Mouse (Mus musculus): Measurements from ENCODE around the gene Gm28729.
"Not testable (repeated sequence)": the region's sequence is repeated elsewhere in the genome, so short reads cannot be mapped to it uniquely, and the experiment has no call there.

Gm28729 gene

DNA sequence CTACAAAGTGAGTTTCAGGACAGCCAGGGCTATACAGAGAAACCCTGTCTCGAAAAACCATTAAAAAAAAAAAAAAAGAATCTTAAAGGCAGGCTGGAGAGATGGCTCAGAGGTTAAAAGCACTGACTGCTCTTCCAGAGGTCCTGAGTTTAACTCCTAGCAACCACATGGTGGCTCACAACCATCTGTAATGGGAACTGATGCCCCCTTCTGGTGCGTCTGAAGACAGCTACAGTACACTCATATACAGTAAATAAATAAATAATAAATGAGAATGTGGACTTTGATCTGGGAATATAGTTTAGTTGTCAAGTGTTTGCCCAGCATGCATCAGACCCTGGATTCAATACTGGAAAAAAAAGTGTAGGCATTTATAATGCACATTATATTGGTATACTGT, 3.5 kb downstream of the Gm28729 start:
- DNase-seq (ENCODE audit: low read depth) = peak; percentile 44

DNA sequence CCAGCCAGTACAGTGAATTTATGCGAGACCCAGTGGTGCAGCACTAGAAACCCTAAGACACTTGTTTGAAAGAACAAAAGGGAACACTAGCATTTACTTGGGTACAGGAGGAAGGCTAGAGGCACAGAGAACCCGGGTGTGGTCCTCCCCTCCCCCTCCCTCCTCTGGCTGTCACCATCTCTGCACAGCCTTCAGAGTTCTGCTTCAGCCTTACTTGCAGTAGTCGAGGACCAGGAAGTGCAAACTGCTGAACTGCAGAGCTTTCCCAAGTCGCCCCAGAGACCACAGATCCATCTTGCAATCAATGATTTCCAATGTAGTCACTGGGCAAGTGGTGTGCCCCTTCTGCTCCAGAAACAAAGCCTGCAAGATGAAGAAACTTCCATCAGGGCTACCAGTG, 7.6 kb downstream of the Gm28729 start:
- DNase-seq (ENCODE audit: low read depth) = peak; percentile 44

DNA sequence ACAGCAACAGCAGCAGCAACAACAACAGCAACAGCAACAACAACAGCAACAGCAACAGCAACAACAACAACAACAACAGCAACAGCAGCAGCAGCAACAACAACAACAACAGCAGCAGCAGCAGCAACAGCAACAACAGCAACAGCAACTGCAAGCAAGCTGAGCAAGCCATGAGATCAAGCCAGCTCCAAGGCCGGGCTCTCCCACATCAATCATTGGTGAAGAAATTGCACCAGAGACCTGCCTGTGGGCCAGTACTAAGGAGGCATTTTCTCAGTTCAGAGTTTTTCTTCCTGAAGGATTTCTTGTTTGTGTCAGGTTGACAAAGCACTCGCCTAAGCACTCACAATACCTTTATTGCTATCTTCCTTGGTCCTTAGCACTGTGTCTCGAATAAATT, 8.3 kb downstream of the Gm28729 start:
- DNase-seq (ENCODE audit: low read depth) = no peak

DNA sequence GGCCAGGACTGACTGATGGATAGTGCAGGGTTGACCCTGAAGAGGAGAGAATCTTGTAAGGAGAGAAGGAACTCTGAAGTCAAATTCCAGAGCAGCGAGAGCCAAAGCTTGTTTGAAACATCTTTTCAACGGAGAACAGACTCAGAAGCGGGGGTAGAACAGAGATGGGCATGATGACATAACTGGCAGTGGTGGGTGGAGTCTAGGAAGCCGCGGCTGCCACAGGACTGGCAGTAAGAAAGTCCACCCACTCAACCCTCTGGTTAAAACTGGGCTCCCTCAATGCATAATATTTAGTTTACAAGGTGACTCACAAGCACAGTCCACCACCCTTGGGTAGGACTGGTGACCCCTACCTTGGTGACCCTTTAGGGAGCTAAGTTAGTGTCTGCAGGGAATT, 9.3 kb downstream of the Gm28729 start:
- peak; percentile 73 for DNase-seq (ENCODE audit: low read depth)

DNA sequence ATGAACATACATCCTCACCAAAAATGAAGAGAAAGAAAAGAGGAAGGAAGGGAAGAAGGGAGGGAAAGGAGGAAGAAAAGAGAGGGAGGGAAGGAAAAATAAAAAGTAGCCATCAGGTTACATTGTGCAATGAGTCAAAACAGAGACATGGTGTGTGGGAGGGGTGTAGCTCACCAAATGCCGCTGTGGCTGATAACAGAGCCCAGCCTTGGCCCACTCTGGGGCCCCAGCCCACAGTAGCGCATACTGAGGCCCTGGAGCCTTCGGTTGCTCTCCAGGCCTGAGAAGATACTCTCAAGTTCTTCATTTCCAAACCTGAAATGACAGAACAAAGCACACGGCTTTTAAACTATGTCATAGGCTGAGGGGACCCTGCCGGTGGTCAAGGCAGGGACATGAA, 10.8 kb downstream of the Gm28729 start:
- DNase-seq (ENCODE audit: low read depth) = no peak

DNA sequence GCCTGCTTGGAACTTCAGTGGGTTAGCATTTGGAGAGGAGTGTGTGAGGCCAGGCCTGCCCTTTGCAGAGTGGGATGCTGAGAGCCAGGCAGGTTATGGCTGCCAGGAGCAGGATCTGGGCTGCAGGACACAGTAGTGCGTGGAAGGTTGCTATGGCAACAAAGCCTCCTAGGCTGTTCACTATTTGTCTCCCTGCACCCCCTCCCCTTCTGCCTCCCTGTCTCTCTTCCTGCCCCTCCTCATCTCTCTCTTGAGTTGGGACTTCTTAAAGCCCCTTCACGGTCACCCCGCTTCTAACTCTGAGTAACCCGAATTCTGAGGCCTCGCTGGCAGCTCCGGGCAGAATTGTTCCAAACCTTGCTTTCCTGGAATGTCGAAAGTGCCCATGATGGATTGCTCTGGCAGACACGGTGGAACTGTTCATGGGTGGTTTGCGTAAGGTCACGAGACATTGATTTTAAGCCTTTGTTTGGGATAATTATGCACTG, 19.0 kb downstream of the Gm28729 start:
- no peak for DNase-seq (ENCODE audit: low read depth)

DNA sequence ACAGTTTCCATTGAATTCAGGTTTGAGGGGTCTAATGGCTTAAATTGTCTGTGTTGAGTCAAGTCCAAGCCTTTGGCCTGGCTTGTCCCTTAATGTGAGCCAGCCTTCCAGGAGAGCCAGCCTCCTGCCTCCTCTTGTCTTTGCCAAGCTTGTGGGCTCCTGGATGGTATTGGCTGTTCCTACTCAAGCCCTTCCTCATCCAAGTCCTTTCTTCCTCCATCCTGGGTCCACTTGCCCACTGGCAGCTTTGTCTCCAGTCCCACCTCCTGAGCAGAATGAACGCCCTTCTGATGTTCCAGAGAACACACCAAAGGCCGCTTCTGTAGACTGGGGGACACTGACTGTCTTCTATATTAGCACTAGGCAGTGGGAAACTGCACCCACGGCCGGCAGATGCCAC, 19.9 kb downstream of the Gm28729 start:
- DNase-seq (ENCODE audit: low read depth) = no peak

DNA sequence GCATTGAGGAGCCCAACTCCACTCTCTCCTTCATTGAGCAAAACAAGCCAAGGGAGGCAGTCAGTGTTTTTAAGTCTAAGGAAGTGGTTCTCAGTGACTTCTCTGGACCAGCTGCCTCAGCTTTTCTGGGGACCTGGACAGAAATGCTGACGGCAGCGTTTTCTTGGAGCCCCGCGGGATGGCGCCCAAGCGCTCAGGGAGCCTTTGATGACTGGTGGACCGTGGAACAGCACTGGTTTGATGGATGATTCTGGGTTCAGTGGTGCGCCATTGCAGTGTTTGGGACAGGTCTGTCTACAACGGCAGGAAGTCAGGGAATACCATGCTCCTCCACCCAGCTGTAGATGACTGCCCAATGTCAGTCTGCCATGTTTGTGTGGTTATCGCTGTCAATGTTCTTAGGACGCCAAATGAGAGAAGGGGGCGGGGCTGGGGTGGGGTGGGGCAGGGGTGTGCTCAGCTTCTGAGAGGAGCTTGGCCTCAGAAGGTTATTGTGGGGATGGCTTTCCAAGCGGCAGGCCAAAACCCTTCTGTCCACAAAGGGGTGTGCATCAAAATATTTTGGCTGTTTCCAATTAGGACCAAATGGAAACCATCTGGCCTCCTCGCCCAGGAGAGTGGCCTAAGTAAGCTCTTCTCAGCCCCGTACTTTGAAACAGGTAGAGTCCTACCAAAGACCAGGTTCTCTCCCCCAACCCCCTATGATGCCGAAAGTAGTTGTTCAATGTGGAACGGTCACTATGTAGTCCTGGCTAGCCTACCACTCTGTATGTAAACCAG, 20.8 kb downstream of the Gm28729 start:
- DNase-seq (ENCODE audit: low read depth) = no peak

DNA sequence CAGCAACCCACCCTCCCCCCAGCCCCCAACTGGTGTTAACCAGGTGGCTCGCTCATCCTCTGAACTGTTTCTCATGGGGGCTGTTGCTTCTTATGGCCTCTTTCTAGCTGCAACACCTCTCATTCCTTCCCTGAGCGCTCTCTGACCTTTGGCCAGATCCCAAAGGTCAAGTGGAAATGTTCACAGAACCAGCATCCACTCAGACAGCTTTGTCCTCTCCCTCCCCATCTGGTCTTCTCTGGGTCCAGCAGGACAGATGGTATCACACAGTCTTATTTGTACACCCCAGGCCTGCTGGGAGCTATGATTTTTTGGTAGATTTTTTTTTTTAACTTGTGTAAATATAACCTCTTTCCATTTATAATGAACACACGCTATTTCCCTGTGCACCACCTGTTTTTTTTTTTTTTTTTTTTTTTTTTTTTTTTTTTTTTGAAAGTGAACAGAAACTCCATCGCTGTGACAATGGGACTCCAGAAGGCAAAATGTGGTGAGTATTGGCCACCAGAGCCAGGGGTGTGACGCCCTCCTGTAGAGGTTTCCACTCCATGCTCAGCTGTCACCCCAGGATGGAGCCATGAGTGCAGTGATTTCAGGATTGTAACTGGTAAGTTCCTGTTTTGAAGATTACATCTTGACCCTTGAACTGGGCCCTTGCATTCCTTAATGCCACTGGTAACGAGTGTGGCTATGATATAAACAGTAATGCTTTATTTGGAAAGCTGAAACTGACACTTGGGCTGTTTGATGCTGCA, 22.0 kb downstream of the Gm28729 start:
- DNase-seq (ENCODE audit: low read depth) = no peak

DNA sequence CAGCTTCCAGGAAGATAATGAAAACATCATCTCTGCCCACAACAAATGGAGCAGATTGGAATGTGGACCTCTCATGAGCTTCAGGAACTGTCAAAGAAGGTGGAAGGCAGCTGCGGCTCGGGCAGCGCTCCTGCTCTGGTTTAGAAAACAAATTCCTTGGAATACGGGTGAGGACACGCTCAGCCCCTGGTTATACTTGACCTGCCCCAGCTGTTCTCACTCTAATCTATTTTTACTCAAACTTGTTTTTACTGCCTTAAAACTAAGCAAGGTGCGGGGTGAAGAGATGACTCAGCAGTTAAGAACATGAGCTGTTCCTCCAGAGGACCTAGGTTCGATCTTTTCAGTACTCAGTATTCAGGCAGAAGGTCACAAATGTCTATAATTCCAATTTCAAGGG, 23.8 kb downstream of the Gm28729 start:
- no peak for DNase-seq (ENCODE audit: low read depth)

DNA sequence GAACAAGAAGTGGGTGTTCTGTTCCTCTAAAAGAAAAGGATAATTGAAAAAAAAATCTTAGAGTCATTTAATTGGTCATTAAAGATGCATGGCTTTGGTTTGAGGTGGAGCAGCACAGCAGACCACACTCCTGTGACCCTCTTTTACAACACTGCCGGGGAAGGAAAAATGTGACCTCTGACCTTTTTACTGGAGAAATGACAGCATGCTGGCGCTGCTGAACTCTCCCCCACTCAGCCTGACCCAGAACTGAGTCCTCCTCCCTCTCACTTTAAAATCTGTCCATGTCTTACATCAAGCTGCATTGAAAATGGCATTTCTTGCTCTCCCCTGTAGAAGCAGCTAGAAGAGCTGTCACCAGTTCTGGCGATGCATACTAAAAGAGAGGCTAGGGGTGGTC, 31.9 kb downstream of the Gm28729 start:
- no peak for DNase-seq (ENCODE audit: low read depth)

DNA sequence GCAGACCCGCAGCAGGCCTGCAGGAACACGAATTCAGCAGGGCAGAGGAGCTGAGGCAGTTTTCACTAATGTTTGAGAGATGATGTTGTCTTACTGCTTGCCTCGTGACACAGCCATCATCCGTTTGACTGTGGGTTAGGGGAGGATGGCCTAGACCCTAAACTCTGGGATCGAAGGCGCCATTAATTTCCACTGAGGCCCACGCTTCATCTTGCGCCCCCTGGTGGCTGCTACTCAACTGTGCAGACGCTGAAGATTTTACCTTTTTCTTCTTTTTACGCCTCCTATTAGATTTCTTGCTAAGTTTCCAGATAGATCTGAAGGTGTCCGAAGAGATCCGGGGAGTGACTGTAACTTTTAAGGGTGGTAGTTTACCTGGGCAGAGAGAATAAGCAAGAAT, 33.3 kb downstream of the Gm28729 start:
- DNase-seq (ENCODE audit: low read depth) = peak; percentile 61

DNA sequence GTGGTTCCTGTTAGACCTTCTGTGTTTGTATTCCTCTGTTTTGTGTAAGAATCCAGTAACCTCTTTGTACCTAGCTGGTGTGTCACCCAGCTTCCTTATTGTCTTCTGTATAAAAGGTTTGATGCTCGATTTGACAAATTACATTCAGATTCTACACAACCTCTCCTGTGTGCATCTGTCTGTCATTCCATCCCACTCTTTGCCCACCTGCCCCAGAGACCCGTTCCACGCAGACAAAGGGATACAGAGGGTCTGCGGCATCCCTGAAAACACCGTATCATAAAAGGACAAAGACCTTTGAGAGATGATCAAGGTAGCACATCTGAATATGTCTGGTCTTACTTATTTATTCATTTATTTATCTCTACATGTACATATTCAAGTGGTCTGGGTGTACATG, 37.2 kb downstream of the Gm28729 start:
- DNase-seq (ENCODE audit: low read depth) = not testable (repeated sequence)

DNA sequence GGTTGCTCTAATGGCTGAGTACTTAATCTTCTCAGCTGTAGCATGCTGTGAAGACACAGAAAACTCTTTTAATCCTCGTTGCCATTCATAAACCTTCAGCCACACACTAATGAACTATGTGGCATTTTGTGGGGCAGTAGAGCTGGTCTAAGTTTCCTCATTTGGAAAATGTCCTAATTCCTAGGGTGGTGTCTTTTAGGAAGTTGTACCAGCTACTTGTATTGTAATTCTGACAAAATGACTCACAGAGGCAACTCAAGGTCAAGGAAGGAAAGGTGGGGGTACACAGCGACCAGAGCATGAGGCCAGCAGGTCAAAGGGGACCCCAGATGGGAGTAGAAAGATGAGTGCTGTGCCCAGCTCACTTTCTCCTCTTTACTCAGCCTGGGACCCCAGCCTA, 41.4 kb downstream of the Gm28729 start:
- DNase-seq (ENCODE audit: low read depth) = peak; percentile 27

DNA sequence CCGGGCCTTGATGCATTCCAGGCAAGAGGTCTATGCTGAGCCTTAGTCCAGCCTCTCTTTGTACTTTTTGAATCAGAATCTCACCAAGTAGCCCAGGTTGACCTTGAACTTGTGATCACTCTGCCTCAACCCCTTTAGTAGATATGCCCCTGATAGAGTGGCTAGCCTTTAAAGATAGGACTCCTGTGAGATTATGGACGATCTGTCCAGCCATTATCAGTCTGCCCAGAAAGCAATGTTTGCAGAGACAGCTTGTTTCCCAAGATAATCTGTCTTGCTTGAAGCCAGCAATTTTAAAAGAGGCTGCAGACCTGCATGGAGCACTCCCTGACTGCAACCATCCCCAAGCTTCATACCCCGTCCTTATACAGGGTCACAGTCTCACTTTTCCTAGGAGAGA, 42.0 kb downstream of the Gm28729 start:
- no peak for DNase-seq (ENCODE audit: low read depth)

DNA sequence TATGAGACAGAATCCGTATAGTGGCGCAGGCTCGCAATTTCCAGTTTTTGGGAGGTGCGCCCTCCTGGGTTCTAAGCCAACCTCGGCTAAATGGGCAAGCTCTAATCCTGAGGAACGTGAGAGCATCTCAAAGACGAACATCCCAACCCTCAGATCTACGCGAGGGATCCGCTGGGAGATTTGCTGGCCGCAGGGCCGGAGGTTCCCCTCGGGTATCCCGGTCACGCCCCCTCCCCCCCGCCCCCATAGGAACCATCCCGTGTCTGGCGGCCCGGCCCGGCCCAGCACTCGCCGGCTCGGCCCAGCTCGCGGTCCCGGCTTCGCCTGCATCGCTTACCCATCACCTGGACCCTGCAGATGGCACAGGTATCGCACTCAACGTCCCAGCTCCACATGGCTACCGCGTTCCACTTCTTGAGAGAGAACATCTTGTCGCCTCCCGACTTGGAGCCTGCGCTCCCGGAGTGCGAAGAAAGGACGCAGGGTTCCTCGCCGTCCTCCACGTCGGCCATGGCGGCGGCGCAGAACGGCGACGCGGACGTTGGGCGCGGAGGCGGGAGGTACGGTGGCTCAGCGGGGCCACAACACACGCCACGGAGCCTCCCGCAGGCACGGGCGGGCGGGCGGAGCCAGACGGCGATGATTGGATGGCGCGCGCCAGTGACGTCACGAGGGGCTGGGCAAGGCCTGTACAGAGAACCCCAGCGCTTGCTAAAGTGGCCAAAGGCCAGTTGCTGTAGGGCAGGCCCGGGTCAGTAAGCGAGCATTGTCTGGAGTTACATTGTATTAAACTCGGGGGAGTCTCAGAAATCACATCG, 46.8 kb downstream of the Gm28729 start, which contains the start of gene Rnf7:
TSS of gene Rnf7 (minus strand) at position 605 of the 818 bp plus-strand sequence.
- peak; percentile 98 for DNase-seq (ENCODE audit: low read depth)

DNA sequence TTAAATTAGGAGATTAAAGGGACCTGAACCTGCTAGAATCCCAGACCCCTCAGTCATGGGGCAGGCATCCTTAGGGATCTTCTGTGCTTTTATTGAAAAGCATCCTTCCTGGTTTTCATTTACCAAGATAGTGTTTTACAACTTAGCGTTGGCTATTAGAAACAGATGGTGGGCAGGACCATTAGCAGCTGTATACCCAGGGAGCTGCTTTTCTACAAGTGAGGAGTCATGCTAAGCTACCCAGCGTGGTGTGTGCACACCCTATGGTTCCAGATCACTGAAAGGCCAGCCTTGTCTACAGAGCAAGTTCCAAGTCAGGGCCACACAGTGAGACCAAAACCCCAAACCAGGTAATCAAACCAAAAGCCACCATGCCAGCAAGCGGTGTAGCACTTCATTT, 52.7 kb downstream of the Gm28729 start:
- no peak for DNase-seq (ENCODE audit: low read depth)

DNA sequence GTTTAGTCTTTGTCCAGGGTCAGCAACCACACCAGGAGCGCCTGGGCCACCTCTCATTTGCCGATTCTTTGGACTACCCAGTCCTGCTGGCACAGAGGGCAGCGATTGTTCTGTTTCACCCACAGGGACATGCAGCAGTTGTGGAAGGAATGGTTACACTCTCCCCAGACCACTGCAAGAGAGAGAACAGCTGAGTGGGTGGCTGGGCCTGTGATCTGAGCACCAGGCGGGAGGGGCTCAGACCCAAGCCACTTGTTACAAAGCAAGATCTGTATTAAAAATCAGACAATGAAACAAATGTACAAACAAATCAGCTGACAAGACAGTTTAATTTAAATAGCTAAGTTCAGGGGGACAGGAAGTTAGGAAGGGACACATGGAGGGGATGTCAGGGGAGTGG, 53.4 kb downstream of the Gm28729 start:
- not testable (repeated sequence) for DNase-seq (ENCODE audit: low read depth)

DNA sequence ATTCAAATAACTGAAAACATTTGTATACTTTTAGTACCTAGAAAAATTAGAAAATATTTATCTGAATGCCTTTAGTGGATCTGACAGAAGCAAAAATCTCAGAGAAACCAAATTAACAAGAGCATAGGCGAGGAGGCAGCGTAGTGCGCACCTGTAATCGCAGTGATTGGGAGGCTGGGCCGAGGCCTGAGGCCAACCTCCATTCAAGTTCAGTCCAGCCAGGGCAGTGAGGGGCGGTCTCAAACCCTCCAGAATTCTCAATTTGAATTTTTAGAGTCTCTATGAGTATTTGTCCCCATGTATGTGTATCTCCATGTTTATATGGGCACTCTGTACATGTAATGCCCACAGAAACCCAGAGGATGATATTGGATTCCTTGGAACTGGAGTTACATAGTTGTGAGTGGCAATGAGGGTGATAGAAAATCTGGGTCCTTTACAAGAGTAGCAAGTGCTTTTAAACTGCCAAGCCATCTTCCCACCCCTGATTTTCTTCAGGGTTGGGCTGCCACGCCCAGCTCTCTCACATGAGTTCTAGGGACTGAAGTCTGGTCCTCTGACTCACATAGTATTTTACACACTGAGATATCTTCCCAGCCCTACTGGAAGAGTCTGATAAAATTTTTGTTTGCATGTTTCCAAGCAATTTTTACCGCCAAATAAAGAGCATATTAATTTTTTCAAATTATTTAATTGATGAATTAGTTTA, 54.6 kb downstream of the Gm28729 start:
- DNase-seq (ENCODE audit: low read depth) = no peak

DNA sequence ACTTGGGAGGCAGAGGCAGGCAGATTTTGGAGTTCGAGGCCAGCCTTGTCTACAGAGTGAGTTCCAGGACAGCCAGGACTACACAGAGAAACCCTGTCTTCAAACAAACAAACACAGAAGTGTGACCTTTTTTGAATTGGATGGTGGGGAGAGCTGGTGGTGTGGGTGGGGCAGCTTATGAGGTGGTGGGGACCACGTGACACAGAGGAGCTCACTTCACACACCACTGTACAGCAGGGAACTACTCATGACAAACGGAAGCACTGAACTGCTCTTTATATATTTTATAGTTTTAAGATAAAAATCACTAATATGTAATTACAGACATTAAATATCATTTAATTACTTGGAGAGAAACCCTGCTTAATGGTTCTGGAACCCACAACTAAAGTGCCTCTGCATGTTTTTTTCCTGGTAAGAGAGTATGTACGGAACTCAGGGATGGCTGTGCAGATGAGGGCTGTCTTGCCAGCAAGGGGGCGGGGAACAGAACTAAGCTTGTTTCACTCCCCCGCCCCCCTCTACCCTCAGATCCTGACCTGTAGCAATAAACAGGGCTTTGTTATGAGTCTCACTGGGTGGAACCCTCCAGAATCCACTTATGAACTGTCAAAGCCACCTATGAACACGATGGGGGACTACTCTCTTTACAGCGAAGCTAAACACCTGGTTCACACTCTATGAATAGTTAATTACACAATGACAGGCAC, 55.4 kb downstream of the Gm28729 start:
- DNase-seq (ENCODE audit: low read depth) = no peak

DNA sequence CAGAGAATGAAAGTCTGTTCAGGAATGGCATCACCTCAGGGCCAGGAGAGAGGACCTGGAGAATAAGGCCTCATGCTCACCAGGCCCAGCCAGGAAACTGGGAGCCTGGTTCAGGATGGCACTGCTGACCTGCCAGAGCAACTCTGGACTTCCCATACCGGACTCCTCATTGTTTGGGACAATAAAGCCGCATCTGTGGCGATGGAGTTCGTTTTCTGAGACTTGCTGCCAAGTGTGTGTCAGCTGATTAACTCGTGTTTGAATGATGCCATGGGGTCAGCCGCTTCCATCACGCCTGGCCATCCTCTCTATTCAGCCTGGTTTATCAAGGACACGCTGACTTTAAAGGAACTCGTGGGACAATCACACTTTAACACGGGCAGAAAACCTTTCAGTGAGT, 61.4 kb downstream of the Gm28729 start:
- no peak for DNase-seq (ENCODE audit: low read depth)

All from 416B (cell line).